22 mouse cellular contexts compared by ENCODE assay signal in the genomic region with DNA sequence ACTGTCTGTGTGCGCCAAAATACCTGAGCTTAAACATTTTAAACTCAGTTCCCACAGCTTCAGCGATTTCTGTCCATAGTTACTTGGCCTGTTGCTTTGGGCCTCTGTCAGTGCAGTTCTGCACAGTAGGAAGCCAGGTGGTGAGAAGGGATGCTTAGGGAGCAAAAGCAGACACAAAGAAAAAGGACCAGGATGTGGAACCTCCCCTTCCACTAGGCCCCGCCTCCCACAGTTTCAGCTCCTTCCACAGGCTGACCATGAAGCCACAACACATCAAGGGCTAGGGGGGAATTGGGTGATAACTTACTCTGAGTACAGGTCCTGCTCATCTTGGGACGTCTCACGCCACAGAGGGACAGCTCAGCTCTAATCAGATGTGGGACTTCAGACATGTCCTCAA.
DNase-seq lines count a peak whose midpoint lies in the region; ATAC-seq and TF ChIP-seq lines count a peak whose summit lies in the region.
"Had no signal": no experiment of that assay in that cellular context is flagged by ENCODE, and none has a peak within 500 bp of the region (broad histone marks: within the 10 kb centered on the region; RNA-seq: fewer than 3 reads in every experiment).

No protein-coding gene starts in this region.

- H3K4me2 ChIP-seq in midbrain, embryonic 11.5 days = no peak overlapping the region
- no peak overlapping the region for H3K4me2 ChIP-seq in midbrain, embryonic 16.5 days (ENCODE audit: low read length)

- TF ChIP-seq POLR2A in cerebellum, adult 2 months (IDR thresholded peaks at IDR 0.05; ENCODE audit: borderline replicate concordance, insufficient read depth, low read length) = no peak

- no peaks in the 10 kb centered on the region for H3K4me1 ChIP-seq in midbrain, embryonic 11.5 days (ENCODE audit: control insufficient read depth, insufficient read depth, low read length)
- H3K4me1 ChIP-seq in midbrain, embryonic 16.5 days (ENCODE audit: control insufficient read depth, insufficient read depth, low read length) = no peaks in the 10 kb centered on the region
- H3K4me1 ChIP-seq in cerebellum, adult 2 months (ENCODE audit: control insufficient read depth, insufficient read depth, low read length) = peaks cover 6% of the 10 kb centered on the region

- H3K27ac ChIP-seq in midbrain, embryonic 11.5 days (ENCODE audit: low read depth, low read length) = no peak overlapping the region
- H3K27ac ChIP-seq in midbrain, embryonic 16.5 days (ENCODE audit: low read length) = no peak overlapping the region
- H3K27ac ChIP-seq in cerebellum, adult 2 months (ENCODE audit: insufficient read depth, low read length) = no peak overlapping the region

- H3K9ac ChIP-seq in midbrain, embryonic 11.5 days (ENCODE audit: low read length) = no peak overlapping the region
- H3K9ac ChIP-seq in midbrain, embryonic 16.5 days (ENCODE audit: low read depth, low read length) = no peak overlapping the region

- ATAC-seq in midbrain, embryonic 11.5 days (ENCODE audit: low FRiP score) = no peak
- no peak for ATAC-seq in midbrain, embryonic 16.5 days
- ATAC-seq: activated CD4-positive, CD25-positive, alpha-beta regulatory T cell, adult 4 months; CD4-positive, CD25-positive, alpha-beta regulatory T cell, adult 4 months; Patski had no signal

- H3K27me3 ChIP-seq in midbrain, embryonic 11.5 days (ENCODE audit: control insufficient read depth, insufficient read depth, low read length) = no peaks in the 10 kb centered on the region
- H3K27me3 ChIP-seq in midbrain, embryonic 16.5 days (ENCODE audit: control insufficient read depth, insufficient read depth, low read depth, low read length) = no peaks in the 10 kb centered on the region
- H3K27me3 ChIP-seq in cerebellum, adult 2 months (ENCODE audit: control insufficient read depth, insufficient read depth, low read length) = peaks cover under 1% of the 10 kb centered on the region; the same call in 1 of the 2 replicates
- H3K27me3 ChIP-seq: Patski had no signal

- no peak for TF ChIP-seq CTCF in cerebellum, adult 2 months (IDR thresholded peaks at IDR 0.05; ENCODE audit: borderline replicate concordance, insufficient read depth, low read depth, low read length)

- H3K4me3 ChIP-seq in midbrain, embryonic 11.5 days (ENCODE audit: low read depth, low read length) = no peak overlapping the region
- H3K4me3 ChIP-seq in midbrain, embryonic 16.5 days (ENCODE audit: low read depth, low read length) = no peak overlapping the region
- no peak overlapping the region for H3K4me3 ChIP-seq in cerebellum, adult 2 months (replicated peaks; ENCODE audit: insufficient read depth, low read depth, low read length)

- no peaks in the 10 kb centered on the region for H3K36me3 ChIP-seq in midbrain, embryonic 11.5 days (ENCODE audit: control insufficient read depth, insufficient read depth, low read length)
- H3K36me3 ChIP-seq in midbrain, embryonic 16.5 days (ENCODE audit: control insufficient read depth, insufficient read depth, low read length) = no peaks in the 10 kb centered on the region
- H3K36me3 ChIP-seq: G1E had no signal

- DNase-seq in midbrain, embryonic 11.5 days (ENCODE audit: low spot score, missing footprints) = peak; percentile 41
- DNase-seq in R1 (ENCODE audit: low read depth, low spot score) = peak; percentile 53
- DNase-seq in ZHBTc4 (ENCODE audit: low read depth, low spot score) = peak; percentile 51
- DNase-seq in cerebellum, adult 2 months = no peak
- no peak for DNase-seq in lung, postnatal 14 days
- DNase-seq: adrenal gland, adult 2 months; adrenal gland, adult 8-10 months; adrenal gland, postnatal 10 days; adrenal gland, postnatal 14 days; adrenal gland, postnatal 25 days; adrenal gland, postnatal 36 days; B cell, adult 2 months; cerebellum, adult 11 months; cerebellum, adult 11-12 months; cerebellum, adult 18-20 months; cerebellum, adult 8-10 months; cerebellum, adult 9-10 months had no signal

- WGBS in midbrain, embryonic 11.5 days = 89% methylated on average over 5 of the region's 5 CpGs
- WGBS in midbrain, embryonic 16.5 days = 91% methylated on average over 5 of the region's 5 CpGs
- 97% methylated on average over 5 of the region's 5 CpGs for WGBS in cerebellum, adult 2 months

- H3K9me3 ChIP-seq in midbrain, embryonic 11.5 days (ENCODE audit: control insufficient read depth, low read length) = no peaks in the 10 kb centered on the region
- H3K9me3 ChIP-seq in midbrain, embryonic 16.5 days (replicated peaks; ENCODE audit: control insufficient read depth, low read length, poor library complexity, severe bottlenecking) = no peaks in the 10 kb centered on the region

Comparison
In these comparisons a context has a peak if more than half of its experiments do, and no peak if none do; other contexts are left out.
1. DNase-seq: peak in midbrain, embryonic 11.5 days (single experiment), R1 (single experiment) and ZHBTc4 (single experiment); none in cerebellum, adult 2 months (0 of 2) and lung, postnatal 14 days (single experiment).